ENCODE assay signal across 9 mouse cellular contexts in the genomic region with DNA sequence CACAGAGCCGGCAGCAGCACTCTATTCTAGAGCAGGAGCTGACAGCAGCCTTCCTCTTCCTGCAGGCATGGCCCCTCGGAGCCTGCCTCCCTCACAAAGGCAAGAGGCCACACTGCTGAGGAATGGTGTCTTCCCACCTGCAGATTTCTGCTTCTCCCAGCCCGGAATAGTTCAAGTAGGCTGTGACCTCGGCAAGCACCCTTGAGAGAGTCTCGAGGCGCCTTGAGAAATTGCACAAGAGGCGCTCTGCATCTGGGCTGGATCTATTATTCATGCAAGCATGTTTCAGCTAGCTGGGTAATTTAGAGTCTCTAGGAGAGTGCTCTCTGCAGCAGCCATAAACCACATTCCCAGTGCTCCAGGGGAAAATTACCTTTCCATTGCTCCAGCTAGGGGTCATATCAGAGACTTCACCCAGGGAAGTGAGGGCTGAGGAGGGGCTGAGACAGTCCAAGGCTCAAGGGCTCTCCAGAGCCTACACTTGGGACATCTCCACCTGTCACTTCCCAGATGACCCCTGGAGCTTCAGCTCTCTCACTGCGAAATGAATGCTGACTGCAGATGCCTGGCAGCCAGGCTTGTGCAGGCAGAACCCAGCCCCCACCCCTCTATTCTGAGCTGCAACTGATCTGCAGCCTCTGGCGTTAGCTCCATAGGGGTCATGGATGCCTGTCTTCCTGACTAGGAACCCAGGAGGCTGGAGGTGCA.
DNase-seq lines count a peak whose midpoint lies in the region; ATAC-seq and TF ChIP-seq lines count a peak whose summit lies in the region.
"Had no signal": no experiment of that assay in that cellular context is flagged by ENCODE, and none has a peak within 500 bp of the region (broad histone marks: within the 10 kb centered on the region; RNA-seq: fewer than 3 reads in every experiment).

No protein-coding gene starts in this region.

- intact Hi-C loops in heart, adult 2 months (cut with DNase I) = no loop called here

- H3K9ac ChIP-seq in heart, embryonic 13.5 days = peak overlapping the region; percentile 63
- H3K9ac ChIP-seq in heart, adult 2 months (ENCODE audit: low read depth, low read length) = no peak overlapping the region
- peak overlapping the region; percentile 2; the same call in 1 of the 2 replicates for H3K9ac ChIP-seq in limb, embryonic 11.5 days (ENCODE audit: low read length)
- H3K9ac ChIP-seq in neural tube, embryonic 11.5 days (ENCODE audit: low read length) = peak overlapping the region; percentile 24
- H3K9ac ChIP-seq in liver, postnatal 0 days (replicated peaks) = no peak overlapping the region
- H3K9ac ChIP-seq: liver, embryonic 15.5 days had no signal

- no peaks in the 10 kb centered on the region for H3K9me3 ChIP-seq in heart, embryonic 13.5 days
- H3K9me3 ChIP-seq in limb, embryonic 11.5 days (ENCODE audit: control insufficient read depth, low read length) = no peaks in the 10 kb centered on the region
- no peaks in the 10 kb centered on the region for H3K9me3 ChIP-seq in neural tube, embryonic 11.5 days (ENCODE audit: control insufficient read depth, low read length)
- H3K9me3 ChIP-seq in liver, postnatal 0 days (ENCODE audit: low read length) = no peaks in the 10 kb centered on the region
- H3K9me3 ChIP-seq: liver, embryonic 15.5 days had no signal

- peak overlapping the region; percentile 42 for H3K27ac ChIP-seq in heart, embryonic 13.5 days (replicated peaks)
- no peak overlapping the region for H3K27ac ChIP-seq in heart, adult 2 months
- no peak overlapping the region; the same call in 1 of the 2 replicates for H3K27ac ChIP-seq in limb, embryonic 11.5 days (replicated peaks; ENCODE audit: low read depth, low read length)
- H3K27ac ChIP-seq in neural tube, embryonic 11.5 days (ENCODE audit: low read depth, low read length) = peak overlapping the region; percentile 86
- H3K27ac ChIP-seq in thymus, adult 2 months (ENCODE audit: control insufficient read depth, insufficient read depth, low read length) = no peak overlapping the region
- H3K27ac ChIP-seq in liver, postnatal 0 days (ENCODE audit: low read depth) = no peak overlapping the region
- H3K27ac ChIP-seq: liver, embryonic 15.5 days had no signal

- WGBS in heart, embryonic 13.5 days = 7% methylated on average over 9 of the region's 9 CpGs
- WGBS in heart, adult 2 months = 14% methylated on average over 9 of the region's 9 CpGs
- 3% methylated on average over 9 of the region's 9 CpGs for WGBS in limb, embryonic 11.5 days
- 3% methylated on average over 9 of the region's 9 CpGs for WGBS in neural tube, embryonic 11.5 days
- 30% methylated on average over 9 of the region's 9 CpGs for WGBS in thymus, adult 2 months
- WGBS in liver, postnatal 0 days (ENCODE audit: insufficient replicate concordance) = 15% methylated on average over 9 of the region's 9 CpGs

- TF ChIP-seq CTCF in heart, adult 2 months (IDR thresholded peaks at IDR 0.05) = no peak
- no peak for TF ChIP-seq CTCF in thymus, adult 2 months (IDR thresholded peaks at IDR 0.05; ENCODE audit: borderline replicate concordance, control insufficient read depth, extremely low read depth, insufficient read depth, low read length, poor library complexity)
- TF ChIP-seq CTCF in liver, postnatal 0 days (IDR thresholded peaks at IDR 0.05; ENCODE audit: low read depth) = no peak

- H3K4me2 ChIP-seq in heart, embryonic 13.5 days = peak overlapping the region; percentile 61
- peak overlapping the region; percentile 37 for H3K4me2 ChIP-seq in limb, embryonic 11.5 days (ENCODE audit: low read depth, severe bottlenecking)
- H3K4me2 ChIP-seq in neural tube, embryonic 11.5 days (ENCODE audit: low read depth) = peak overlapping the region; percentile 26
- no peak overlapping the region for H3K4me2 ChIP-seq in liver, postnatal 0 days (ENCODE audit: low read depth, low read length)
- H3K4me2 ChIP-seq: liver, embryonic 15.5 days had no signal

- peaks cover 27% of the 10 kb centered on the region for H3K4me1 ChIP-seq in heart, embryonic 13.5 days
- H3K4me1 ChIP-seq in heart, adult 2 months (ENCODE audit: control insufficient read depth, insufficient read depth, low read length) = no peaks in the 10 kb centered on the region
- peaks cover 12% of the 10 kb centered on the region; the same call in 1 of the 2 replicates for H3K4me1 ChIP-seq in limb, embryonic 11.5 days (ENCODE audit: control insufficient read depth, insufficient read depth, low read length)
- H3K4me1 ChIP-seq in neural tube, embryonic 11.5 days (ENCODE audit: control insufficient read depth, insufficient read depth, low read length) = peaks cover 15% of the 10 kb centered on the region
- no peaks in the 10 kb centered on the region for H3K4me1 ChIP-seq in thymus, adult 2 months (replicated peaks; ENCODE audit: control insufficient read depth, insufficient read depth, low read length)
- no peaks in the 10 kb centered on the region for H3K4me1 ChIP-seq in liver, postnatal 0 days (ENCODE audit: insufficient read depth)
- H3K4me1 ChIP-seq: liver, embryonic 15.5 days had no signal

- no peak for TF ChIP-seq EP300 in heart, adult 2 months (IDR thresholded peaks at IDR 0.05; ENCODE audit: insufficient read depth, low read depth, low read length)
- no peak for TF ChIP-seq EP300 in liver, postnatal 0 days (IDR thresholded peaks at IDR 0.05; ENCODE audit: low read depth)

- DNase-seq in heart, adult 2 months = no peak
- peak; percentile 49 for DNase-seq in brain, embryonic 18.5 days (ENCODE audit: low read depth, low spot score)
- peak; percentile 44 to 66 for DNase-seq in frontal cortex, adult 2 months (ENCODE audit: extremely low spot score in 1 of 2, low spot score in 1 of 2)
- DNase-seq in limb, embryonic 11.5 days (ENCODE audit: low spot score) = peak; percentile 37
- DNase-seq in neural tube, embryonic 11.5 days (ENCODE audit: low spot score) = peak; percentile 56
- DNase-seq in thymus, adult 2 months = no peak
- no peak for DNase-seq in liver, postnatal 0 days

- H3K36me3 ChIP-seq in heart, embryonic 13.5 days = no peaks in the 10 kb centered on the region
- H3K36me3 ChIP-seq in heart, adult 2 months (ENCODE audit: control insufficient read depth, insufficient read depth, low read length) = no peaks in the 10 kb centered on the region
- no peaks in the 10 kb centered on the region for H3K36me3 ChIP-seq in limb, embryonic 11.5 days (ENCODE audit: control insufficient read depth, insufficient read depth, low read length)
- H3K36me3 ChIP-seq in neural tube, embryonic 11.5 days (ENCODE audit: control insufficient read depth, insufficient read depth, low read length) = no peaks in the 10 kb centered on the region
- H3K36me3 ChIP-seq in thymus, adult 2 months (ENCODE audit: control insufficient read depth, insufficient read depth, low read length) = no peaks in the 10 kb centered on the region
- H3K36me3 ChIP-seq in liver, postnatal 0 days (replicated peaks; ENCODE audit: insufficient read depth, low read length) = no peaks in the 10 kb centered on the region
- H3K36me3 ChIP-seq: liver, embryonic 15.5 days had no signal

- no peaks in the 10 kb centered on the region for H3K27me3 ChIP-seq in heart, embryonic 13.5 days (replicated peaks)
- peaks cover 3% of the 10 kb centered on the region; the same call in 1 of the 2 replicates for H3K27me3 ChIP-seq in heart, adult 2 months (ENCODE audit: control insufficient read depth, insufficient read depth, low read length)
- H3K27me3 ChIP-seq in limb, embryonic 11.5 days (ENCODE audit: control insufficient read depth, insufficient read depth, low read length) = no peaks in the 10 kb centered on the region
- no peaks in the 10 kb centered on the region for H3K27me3 ChIP-seq in neural tube, embryonic 11.5 days (ENCODE audit: control insufficient read depth, insufficient read depth, low read length)
- no peaks in the 10 kb centered on the region for H3K27me3 ChIP-seq in thymus, adult 2 months (ENCODE audit: control insufficient read depth, insufficient read depth, low read length)
- 0 out of 2 replicates have a peak, but pooled peaks cover 4% of the 10 kb centered on the region for H3K27me3 ChIP-seq in liver, postnatal 0 days (ENCODE audit: insufficient read depth, low read length)

- peak overlapping the region; percentile 23; the same call in 1 of the 2 replicates for H3K4me3 ChIP-seq in heart, embryonic 13.5 days
- H3K4me3 ChIP-seq in heart, adult 2 months = no peak overlapping the region
- H3K4me3 ChIP-seq in limb, embryonic 11.5 days (ENCODE audit: low read depth, low read length) = no peak overlapping the region
- H3K4me3 ChIP-seq in neural tube, embryonic 11.5 days (ENCODE audit: low read depth, low read length) = no peak overlapping the region
- H3K4me3 ChIP-seq in thymus, adult 2 months (ENCODE audit: control insufficient read depth, insufficient read depth, low read length) = no peak overlapping the region
- H3K4me3 ChIP-seq in liver, postnatal 0 days (ENCODE audit: low read depth, low read length) = no peak overlapping the region
- H3K4me3 ChIP-seq: liver, embryonic 15.5 days had no signal

- no peaks in the 10 kb centered on the region for H3K79me2 ChIP-seq in heart, adult 2 months (replicated peaks; ENCODE audit: control insufficient read depth, insufficient read depth, low read length)

- no peak for TF ChIP-seq POLR2A in heart, adult 2 months (IDR thresholded peaks at IDR 0.05; ENCODE audit: insufficient read depth, low read depth, low read length)
- no peak for TF ChIP-seq POLR2A in thymus, adult 2 months (IDR thresholded peaks at IDR 0.05; ENCODE audit: control insufficient read depth, extremely low read depth, insufficient read depth, low read length, poor library complexity)

- ATAC-seq in heart, embryonic 13.5 days (ENCODE audit: extremely low read depth, insufficient number of reproducible peaks, low FRiP score, low TSS enrichment) = no peak
- peak; percentile 17; the same call in 1 of the 2 replicates for ATAC-seq in limb, embryonic 11.5 days (ENCODE audit: insufficient number of reproducible peaks, low FRiP score, low TSS enrichment, low read depth)
- ATAC-seq in neural tube, embryonic 11.5 days (ENCODE audit: insufficient read depth, low FRiP score, low TSS enrichment) = peak; percentile 66
- no peak for ATAC-seq in liver, postnatal 0 days

Comparison
In these comparisons a context has a peak if more than half of its experiments do, and no peak if none do; other contexts are left out.
1. H3K27ac ChIP-seq: peak in heart, embryonic 13.5 days (single experiment) and neural tube, embryonic 11.5 days (single experiment); none in heart, adult 2 months (single experiment), limb, embryonic 11.5 days (single experiment), thymus, adult 2 months (single experiment) and liver, postnatal 0 days (single experiment).
2. H3K9ac ChIP-seq: peak in heart, embryonic 13.5 days (single experiment), limb, embryonic 11.5 days (single experiment) and neural tube, embryonic 11.5 days (single experiment); none in heart, adult 2 months (single experiment) and liver, postnatal 0 days (single experiment).
3. ATAC-seq: peak in limb, embryonic 11.5 days (single experiment) and neural tube, embryonic 11.5 days (single experiment); none in heart, embryonic 13.5 days (single experiment) and liver, postnatal 0 days (single experiment).
4. DNase-seq: peak in brain, embryonic 18.5 days (single experiment), frontal cortex, adult 2 months (2 of 2), limb, embryonic 11.5 days (single experiment) and neural tube, embryonic 11.5 days (single experiment); none in heart, adult 2 months (0 of 2), thymus, adult 2 months (single experiment) and liver, postnatal 0 days (single experiment).